Mouse (Mus musculus) hindbrain, embryonic 11.5 days (tissue): ENCODE measurements around the gene Depdc1b. TPM values are rescaled to one million over a fixed set of nuclear protein-coding genes. Genes with fewer than 3 reads are reported as not detected.

Source experiments
- ATAC-seq: fragments of 200-750 bp; cut with Nextera tagmentation; 2 replicates; pipeline ENCODE4 v1.8.0; 2017; ENCODE audit warnings: mild to moderate bottlenecking, moderate TSS enrichment, moderate library complexity; ENCODE audit not compliant: low FRiP score
- DNase-seq: peaks from one replicate; pipeline ENCODE4 v3.0.0-alpha.2; 2015; ENCODE audit warnings: low spot score
- H3K27ac ChIP-seq: fragments of 300-500 bp; sonication (generic); 2 replicates; pipeline ENCODE4 v1.5.1; 2014; ENCODE audit warnings: mild to moderate bottlenecking, low read depth, low read length
- H3K27me3 ChIP-seq: fragments of 300-500 bp; sonication (generic); 2 replicates; pipeline ENCODE4 v1.6.1; 2014; ENCODE audit warnings: mild to moderate bottlenecking, low read length, moderate library complexity, mixed read lengths; ENCODE audit not compliant: control insufficient read depth, insufficient read depth
- H3K36me3 ChIP-seq: fragments of 300-500 bp; sonication (generic); 2 replicates; pipeline ENCODE4 v1.6.1; 2014; ENCODE audit warnings: mild to moderate bottlenecking, low read length, moderate library complexity, mixed read lengths; ENCODE audit not compliant: control insufficient read depth, insufficient read depth
- H3K4me1 ChIP-seq: fragments of 300-500 bp; sonication (generic); replicated peaks from 2 replicates; pipeline ENCODE4 v1.6.1; 2014; ENCODE audit warnings: low read length, mixed read lengths; ENCODE audit not compliant: control insufficient read depth, insufficient read depth
- H3K4me2 ChIP-seq: fragments of 300-500 bp; sonication (generic); replicated peaks from 2 replicates; pipeline ENCODE4 v1.6.1; 2014; ENCODE audit warnings: mild to moderate bottlenecking, low read depth, low read length
- H3K4me3 ChIP-seq: fragments of 300-500 bp; sonication (generic); 2 replicates; pipeline ENCODE4 v1.5.1; 2014; ENCODE audit warnings: low read depth, low read length
- H3K9ac ChIP-seq: fragments of 300-500 bp; sonication (generic); 2 replicates; pipeline ENCODE4 v1.6.1; 2014; ENCODE audit warnings: low read depth, low read length
- H3K9me3 ChIP-seq: fragments of 300-500 bp; sonication (generic); 2 replicates; pipeline ENCODE4 v1.6.1; 2016; ENCODE audit warnings: low read length; ENCODE audit not compliant: control insufficient read depth
- WGBS: fragments of 180-500 bp; shearing (Covaris S2); extraction: QIAGEN DNeasy Blood & Tissue Kit; methylation state at CpG from one replicate; pipeline ENCODE4 v1.1.7; 2014; 5-methylcytosine and 5-hydroxymethylcytosine counted together
- polyA plus RNA-seq: library from polyadenylated mRNA; unstranded; fragments of >200 nt; fragmentation: Nextera tagmentation; extraction: Ambion mirVana; gene quantifications from 2 replicates; pipeline ENCODE4 v1.2.1, GENCODE M21; 2014

Gene Depdc1b
- 14.0 and 17.0 TPM in 2 replicates for polyA plus RNA-seq

DNA sequence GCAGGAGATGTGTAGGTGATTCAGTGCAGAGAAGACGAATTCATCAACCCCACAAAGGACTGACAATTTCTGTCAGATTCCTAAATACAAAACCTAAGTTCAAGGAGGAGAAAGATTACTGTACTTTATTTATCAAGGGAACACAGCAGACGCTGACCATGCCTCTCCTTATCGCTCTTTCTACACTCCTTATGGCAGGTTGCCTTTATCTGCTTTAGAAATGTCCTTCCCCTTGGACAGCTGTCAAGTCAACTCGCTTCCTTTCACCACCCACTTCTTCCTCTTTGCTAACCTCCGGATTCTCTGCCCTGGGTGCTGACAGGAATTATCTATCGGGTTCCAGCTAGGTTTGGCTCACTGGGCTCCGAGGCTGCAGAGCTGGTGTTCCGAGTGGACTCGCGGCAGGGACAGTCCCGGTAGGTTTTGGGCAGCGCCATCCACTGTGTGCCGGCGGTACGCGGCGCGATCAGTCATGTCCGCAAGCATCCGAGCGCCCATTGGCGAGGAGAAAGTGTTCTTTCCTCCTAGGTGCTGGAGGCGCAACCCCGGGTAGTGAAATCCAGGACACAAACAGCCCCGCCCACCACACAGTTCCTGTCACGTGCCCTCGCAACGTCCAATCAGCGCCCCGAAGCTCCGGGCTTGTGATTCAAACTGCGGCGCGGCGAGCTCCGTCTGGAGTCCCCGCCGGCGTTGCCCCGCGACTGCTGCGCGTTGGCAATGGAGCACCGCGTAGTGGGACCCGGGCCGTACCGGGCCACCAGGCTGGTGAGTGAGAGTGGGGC, at the start of gene Depdc1b:
Depdc1b (plus strand) TSS at position 631 of the 785 bp plus-strand sequence.
- no peaks in the 10 kb centered on the region for H3K4me1 ChIP-seq
- H3K9me3 ChIP-seq: no peaks in the 10 kb centered on the region
- H3K4me2 ChIP-seq: peak within 1 kb of the TSS; percentile 80
- DNase-seq (peak; percentile 96), ATAC-seq (peak; percentile 98)
- H3K9ac ChIP-seq: peak within 1 kb of the TSS; percentile 69
- H3K36me3 ChIP-seq: no peaks in the 10 kb centered on the region
- peak within 1 kb of the TSS; percentile 60; the same call in 1 of the 2 replicates for H3K27ac ChIP-seq
- WGBS: under 1% methylated on average over 48 of the region's 48 CpGs
- H3K4me3 ChIP-seq: peak within 1 kb of the TSS; percentile 73
- no peaks in the 10 kb centered on the region for H3K27me3 ChIP-seq

DNA sequence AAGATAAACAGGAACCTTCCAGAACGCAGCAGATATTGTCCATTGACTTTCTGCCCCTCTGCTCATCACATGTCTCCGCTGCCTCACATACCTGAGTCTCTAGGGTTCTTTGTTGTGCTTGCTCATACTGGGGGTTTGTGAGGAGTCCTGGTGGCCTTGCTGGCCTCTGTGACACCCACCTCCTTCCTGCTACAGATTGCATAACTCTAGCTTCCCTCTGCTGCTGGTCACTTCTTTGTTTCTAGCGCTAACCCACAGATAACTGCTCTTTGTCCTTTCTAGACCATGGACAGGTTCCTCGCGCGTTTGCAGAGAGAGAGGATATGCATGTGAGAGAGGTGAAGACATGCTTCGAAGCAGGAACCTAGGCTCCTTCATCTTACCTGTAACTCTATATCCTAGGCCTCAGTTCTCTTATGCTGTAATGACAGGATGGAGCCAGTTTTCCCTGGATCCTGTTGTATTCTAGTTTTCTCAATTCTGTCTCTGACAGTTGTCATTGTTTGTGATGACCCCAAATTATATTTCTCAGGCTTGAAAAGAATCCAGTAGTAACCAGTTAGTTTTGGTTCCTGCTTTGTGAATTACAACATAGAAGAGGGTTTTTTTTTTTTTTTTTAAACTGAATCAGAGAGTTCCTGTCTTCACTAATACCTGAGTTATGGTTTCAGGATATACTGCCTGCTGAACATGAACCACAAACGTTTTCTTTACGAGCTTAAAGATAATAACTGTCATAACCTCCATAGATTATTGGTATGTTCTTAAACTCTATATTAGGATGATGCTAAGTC, 48.1 kb upstream of the Depdc1b start:
- DNase-seq (no peak), ATAC-seq (no peak)
- Histone ChIP-seq H3K4me2 (no peak overlapping the region), H3K9me3 (no peaks in the 10 kb centered on the region), H3K36me3 (no peaks in the 10 kb centered on the region), H3K9ac (no peak overlapping the region), H3K4me1 (no peaks in the 10 kb centered on the region), H3K27me3 (no peaks in the 10 kb centered on the region), H3K27ac (no peak overlapping the region), H3K4me3 (no peak overlapping the region)
- WGBS: 83% methylated on average over 9 of the region's 9 CpGs

DNA sequence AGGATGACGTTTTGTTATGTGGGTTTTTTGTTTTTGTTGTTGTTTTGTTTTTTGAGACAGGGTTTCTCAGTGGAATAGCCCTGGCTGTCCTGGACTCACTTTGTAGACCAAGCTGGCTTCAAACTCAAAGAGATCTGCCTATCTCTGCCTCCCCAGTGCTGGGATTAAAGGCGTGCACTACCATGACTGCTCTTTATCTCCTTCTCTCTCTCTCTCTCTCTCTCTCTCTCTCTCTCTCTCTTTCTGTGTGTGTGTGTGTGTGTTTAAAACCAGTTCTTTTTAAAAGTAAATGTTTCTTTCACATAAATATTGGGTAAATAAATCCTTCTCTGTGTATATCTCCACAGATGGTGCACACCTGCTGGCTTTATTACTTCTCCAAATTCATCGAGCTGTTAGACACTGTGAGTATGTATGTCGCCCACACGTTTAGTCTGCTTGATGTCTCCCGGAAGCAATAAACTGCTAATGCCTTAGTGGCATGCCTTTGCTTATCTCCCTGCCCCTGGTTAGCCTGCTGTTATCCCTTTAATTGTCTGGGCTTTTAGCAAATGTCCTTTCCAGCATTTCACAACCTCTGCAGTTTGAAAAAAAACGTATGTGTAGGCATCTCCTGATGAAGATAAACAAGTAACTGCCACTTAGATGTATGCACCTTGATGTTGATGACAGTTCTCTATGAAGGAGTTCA, 44.5 kb upstream of the Depdc1b start:
- Histone ChIP-seq H3K27me3 (no peaks in the 10 kb centered on the region), H3K4me2 (no peak overlapping the region)
- WGBS: 85% methylated on average over 7 of the region's 7 CpGs

DNA sequence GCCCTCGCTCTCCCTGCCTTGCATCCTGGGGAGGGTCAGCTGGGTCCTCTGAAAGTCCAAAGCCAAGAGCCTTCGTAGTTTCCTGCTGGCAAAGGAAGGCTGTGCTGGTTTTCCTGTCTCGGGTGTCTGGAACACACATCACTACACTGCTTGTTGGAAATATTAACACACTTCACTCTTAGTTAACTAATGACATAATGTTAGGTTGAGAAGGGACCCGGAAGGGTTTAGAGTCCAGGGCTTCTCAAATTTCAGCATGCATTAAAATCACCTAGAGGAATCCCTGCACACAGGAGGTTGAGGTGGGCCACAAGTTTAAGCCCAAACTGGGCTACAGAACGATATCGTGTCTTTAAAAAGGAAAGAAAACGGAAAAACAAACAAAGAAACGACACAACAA, 43.8 kb upstream of the Depdc1b start:
- no peaks in the 10 kb centered on the region for H3K27me3 ChIP-seq
- H3K27ac ChIP-seq: no peak overlapping the region
- H3K4me1 ChIP-seq: no peaks in the 10 kb centered on the region
- no peaks in the 10 kb centered on the region for H3K36me3 ChIP-seq
- DNase-seq: no peak
- H3K4me3 ChIP-seq: no peak overlapping the region
- H3K4me2 ChIP-seq: no peak overlapping the region
- H3K9me3 ChIP-seq: no peaks in the 10 kb centered on the region
- 84% methylated on average over 8 of the region's 8 CpGs for WGBS
- H3K9ac ChIP-seq: no peak overlapping the region
- ATAC-seq: no peak

More for the DNA sequence above, 44.5 kb upstream of the Depdc1b start:
- Histone ChIP-seq H3K36me3 (no peaks in the 10 kb centered on the region), H3K27ac (no peak overlapping the region), H3K9me3 (no peaks in the 10 kb centered on the region), H3K9ac (no peak overlapping the region), H3K4me1 (no peaks in the 10 kb centered on the region), H3K4me3 (no peak overlapping the region)
- no peak for DNase-seq
- no peak for ATAC-seq

DNA sequence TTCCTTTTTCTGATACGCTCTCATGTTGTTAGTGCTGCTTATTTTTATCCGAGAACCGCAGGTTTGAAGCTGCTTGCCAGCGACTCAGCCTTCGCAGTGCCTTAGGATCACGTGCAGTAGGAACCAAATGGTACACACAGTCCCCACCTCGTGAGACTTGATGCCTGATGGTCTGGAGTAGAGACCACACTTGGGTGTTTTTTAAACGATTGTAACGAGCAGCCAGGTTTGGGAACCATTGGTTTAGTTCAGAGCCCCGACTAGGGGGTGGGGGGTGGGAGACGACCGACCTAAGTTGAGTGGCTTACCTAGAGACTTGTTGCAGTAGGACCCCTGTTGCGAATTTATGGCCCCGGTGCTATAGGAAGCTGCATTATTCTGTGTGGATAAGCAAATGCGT, 43.1 kb upstream of the Depdc1b start:
- 0 out of 2 replicates have a peak, but pooled peaks have one; percentile 38 for ATAC-seq
- Histone ChIP-seq H3K4me2 (no peak overlapping the region), H3K36me3 (no peaks in the 10 kb centered on the region)

DNA sequence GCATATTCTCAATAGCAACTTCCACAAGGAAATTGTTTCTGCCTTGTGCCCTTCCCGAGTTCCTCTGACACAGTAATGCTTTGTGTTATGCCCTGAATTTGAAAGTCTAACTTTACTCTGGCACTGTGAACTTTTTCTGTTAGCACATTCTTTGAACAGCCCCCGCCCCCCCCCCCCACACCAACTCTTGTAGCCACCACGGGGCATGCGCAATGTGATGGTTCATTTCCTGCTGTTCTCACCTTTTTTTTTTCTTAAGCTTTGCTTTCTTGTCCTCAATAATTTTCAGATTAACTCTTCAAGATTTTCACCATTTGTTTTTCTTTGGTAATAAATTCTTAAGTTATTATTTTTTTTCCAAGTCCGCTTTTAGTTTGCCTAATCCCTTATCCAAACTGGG, 42.7 kb upstream of the Depdc1b start:
- Histone ChIP-seq H3K36me3 (no peaks in the 10 kb centered on the region), H3K27ac (no peak overlapping the region), H3K4me3 (no peak overlapping the region), H3K27me3 (no peaks in the 10 kb centered on the region), H3K9ac (no peak overlapping the region), H3K4me2 (no peak overlapping the region), H3K9me3 (no peaks in the 10 kb centered on the region), H3K4me1 (no peaks in the 10 kb centered on the region)
- ATAC-seq (peak; percentile 38; the same call in 1 of the 2 replicates), DNase-seq (peak; percentile 15)
- 47% methylated on average over 5 of the region's 5 CpGs for WGBS

More for the DNA sequence above, 43.1 kb upstream of the Depdc1b start:
- 65% methylated on average over 15 of the region's 15 CpGs for WGBS
- no peaks in the 10 kb centered on the region for H3K4me1 ChIP-seq
- H3K27ac ChIP-seq: no peak overlapping the region
- no peak overlapping the region for H3K9ac ChIP-seq
- DNase-seq: peak; percentile 5
- no peaks in the 10 kb centered on the region for H3K27me3 ChIP-seq
- no peaks in the 10 kb centered on the region for H3K9me3 ChIP-seq
- H3K4me3 ChIP-seq: no peak overlapping the region

DNA sequence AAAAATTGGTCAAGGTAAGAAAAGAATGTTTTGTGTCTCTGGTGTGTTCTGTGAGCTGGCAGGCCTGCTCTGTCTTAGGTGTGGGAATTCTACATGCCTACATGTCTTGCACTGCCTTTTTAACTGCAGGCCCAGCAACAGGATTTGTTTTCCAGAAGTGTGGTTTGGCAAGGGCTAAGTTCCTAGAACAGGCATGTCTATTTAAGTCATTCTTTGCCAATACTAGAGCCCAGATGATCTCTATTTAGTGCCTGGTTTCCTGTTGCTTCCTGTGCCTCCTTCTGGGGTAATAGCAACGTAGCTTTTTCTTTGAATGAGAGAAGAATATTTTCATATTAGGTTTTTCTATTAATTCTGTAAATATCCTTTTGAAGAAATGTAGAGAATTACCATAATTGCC, 39.6 kb upstream of the Depdc1b start:
- DNase-seq (no peak), ATAC-seq (no peak)
- H3K27me3 ChIP-seq: no peaks in the 10 kb centered on the region
- H3K4me3 ChIP-seq: no peak overlapping the region
- H3K4me2 ChIP-seq: no peak overlapping the region
- no peak overlapping the region for H3K27ac ChIP-seq
- 63% methylated on average over 1 of the region's 1 CpGs for WGBS
- H3K36me3 ChIP-seq: no peaks in the 10 kb centered on the region
- no peaks in the 10 kb centered on the region for H3K4me1 ChIP-seq
- H3K9me3 ChIP-seq: no peaks in the 10 kb centered on the region
- H3K9ac ChIP-seq: no peak overlapping the region

DNA sequence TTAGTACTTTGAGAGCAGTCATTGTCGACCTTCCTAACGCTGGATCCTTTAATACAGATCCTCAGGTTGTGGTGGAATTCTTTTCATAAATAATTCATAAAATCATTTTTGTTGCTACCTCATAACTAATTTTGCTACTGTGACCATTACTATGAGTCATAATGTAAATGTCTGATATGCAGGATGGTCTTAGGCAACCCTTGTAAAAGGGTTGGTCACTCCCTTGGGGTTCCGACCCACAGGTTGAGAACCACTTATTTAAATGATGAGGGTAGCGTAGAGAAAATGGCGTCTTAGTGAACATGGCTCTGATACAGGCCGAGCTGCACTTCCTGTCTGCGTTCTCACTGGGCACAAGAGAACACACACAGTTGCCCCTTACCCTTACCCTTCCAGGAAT, 38.8 kb upstream of the Depdc1b start:
- H3K4me1 ChIP-seq: no peaks in the 10 kb centered on the region
- H3K27ac ChIP-seq: no peak overlapping the region
- no peaks in the 10 kb centered on the region for H3K27me3 ChIP-seq
- H3K4me3 ChIP-seq: no peak overlapping the region
- no peak overlapping the region for H3K4me2 ChIP-seq
- no peaks in the 10 kb centered on the region for H3K9me3 ChIP-seq
- DNase-seq (no peak), ATAC-seq (no peak)
- WGBS: 85% methylated on average over 7 of the region's 7 CpGs
- H3K36me3 ChIP-seq: no peaks in the 10 kb centered on the region
- no peak overlapping the region for H3K9ac ChIP-seq
